Mouse (Mus musculus) cortical plate, adult 2 months (tissue): ENCODE data around the gene Slc25a34.

ENCODE experiments used
- CTCF ChIP-seq: fragments of 200-500 bp; IDR thresholded peaks from 2 replicates; pipeline ENCODE4 v1.5.1; 2011; ENCODE audit warnings: mild to moderate bottlenecking, control low read depth, low read length; ENCODE audit not compliant: insufficient read depth; ENCODE audit errors: extremely low read depth
- POLR2A ChIP-seq: fragments of 200-500 bp; IDR thresholded peaks from 2 replicates; pipeline ENCODE4 v1.6.1; 2011; ENCODE audit warnings: mild to moderate bottlenecking, low read length, control low read depth; ENCODE audit not compliant: insufficient read depth; ENCODE audit errors: extremely low read depth

DNA sequence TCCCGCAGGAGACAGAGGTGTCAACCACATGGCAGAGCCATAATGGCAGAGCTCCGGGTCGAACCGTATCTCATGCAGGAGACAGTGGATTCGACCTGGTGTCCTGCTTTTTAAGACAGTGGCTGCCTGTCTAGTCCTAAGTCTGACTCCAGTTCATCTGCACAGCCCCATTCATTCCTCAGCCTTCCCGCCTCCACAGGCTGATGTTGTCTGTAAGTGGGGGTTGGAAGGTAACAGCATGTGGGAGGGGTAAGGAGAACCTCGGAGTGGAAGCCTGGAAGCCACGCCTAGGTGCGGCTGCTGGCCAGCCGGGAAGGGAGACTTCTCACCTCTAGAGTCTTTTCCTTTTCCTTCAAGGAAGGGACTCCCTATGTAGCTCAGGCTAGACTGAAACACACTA, 51.7 kb downstream of the Slc25a34 start:
- TF ChIP-seq POLR2A (no peak), CTCF (no peak)
